ENCODE assay signal across 13 mouse cellular contexts in the genomic region with DNA sequence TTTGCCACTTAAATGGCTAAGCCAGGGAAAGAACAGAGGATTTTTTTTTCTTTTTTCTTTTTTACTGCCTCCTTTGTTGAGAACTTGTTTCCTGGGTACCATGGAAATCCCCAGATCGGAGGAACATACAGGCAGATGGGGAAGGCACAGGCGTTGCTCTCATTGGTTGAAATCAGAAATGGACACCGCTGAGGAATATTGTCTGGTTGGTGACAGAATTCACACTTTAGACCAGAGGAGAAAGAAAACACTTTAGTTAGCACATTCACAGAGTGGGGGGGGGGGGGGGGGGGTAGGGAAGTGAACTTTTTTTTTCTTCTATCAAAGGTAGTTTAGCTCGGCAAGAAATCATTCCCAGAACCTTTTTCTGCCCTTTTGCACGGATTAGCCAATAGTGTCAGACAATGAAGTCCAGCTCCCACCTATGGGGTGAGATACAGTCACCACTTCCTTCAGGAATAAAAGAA.
A peak's percentile ranks its signal among the peaks of the same experiment; 100 is the strongest.
DNase-seq lines count a peak whose midpoint lies in the region; ATAC-seq and TF ChIP-seq lines count a peak whose summit lies in the region.
"Had no signal": no experiment of that assay in that cellular context is flagged by ENCODE, and none has a peak within 500 bp of the region (broad histone marks: within the 10 kb centered on the region; RNA-seq: fewer than 3 reads in every experiment).

No protein-coding gene starts in this region.

- H3K4me2 ChIP-seq in forebrain, postnatal 0 days (ENCODE audit: low read depth): no peak overlapping the region
- H3K4me2 ChIP-seq in heart, postnatal 0 days (ENCODE audit: low read depth, low read length): peak overlapping the region; percentile 48; the same call in 1 of the 2 replicates
- no peak overlapping the region; the same call in 1 of the 2 replicates for H3K4me2 ChIP-seq in midbrain, embryonic 11.5 days
- H3K4me2 ChIP-seq in midbrain, embryonic 13.5 days (replicated peaks): no peak overlapping the region
- H3K4me2 ChIP-seq: liver, embryonic 12.5 days had no signal

- H3K27me3 ChIP-seq in forebrain, embryonic 10.5 days (ENCODE audit: poor library complexity, severe bottlenecking): no peaks in the 10 kb centered on the region
- H3K27me3 ChIP-seq in forebrain, postnatal 0 days (ENCODE audit: insufficient read depth, low read length): no peaks in the 10 kb centered on the region
- no peaks in the 10 kb centered on the region for H3K27me3 ChIP-seq in heart, postnatal 0 days (ENCODE audit: control insufficient read depth, insufficient read depth, low read length)
- no peaks in the 10 kb centered on the region for H3K27me3 ChIP-seq in midbrain, embryonic 11.5 days (ENCODE audit: control insufficient read depth, insufficient read depth, low read length)
- H3K27me3 ChIP-seq in midbrain, embryonic 13.5 days: no peaks in the 10 kb centered on the region
- H3K27me3 ChIP-seq: liver, embryonic 12.5 days had no signal

- H3K9ac ChIP-seq in forebrain, postnatal 0 days: no peak overlapping the region
- no peak overlapping the region for H3K9ac ChIP-seq in heart, postnatal 0 days (replicated peaks; ENCODE audit: low read depth, low read length)
- no peak overlapping the region for H3K9ac ChIP-seq in midbrain, embryonic 11.5 days (ENCODE audit: low read length)
- H3K9ac ChIP-seq in midbrain, embryonic 13.5 days (replicated peaks): no peak overlapping the region
- H3K9ac ChIP-seq: liver, embryonic 12.5 days had no signal

- H3K27ac ChIP-seq in forebrain, embryonic 10.5 days: peak overlapping the region; percentile 87
- no peak overlapping the region for H3K27ac ChIP-seq in forebrain, postnatal 0 days (ENCODE audit: low read depth, low read length)
- H3K27ac ChIP-seq in heart, postnatal 0 days (ENCODE audit: low read depth): peak overlapping the region; percentile 94
- peak overlapping the region; percentile 40 for H3K27ac ChIP-seq in midbrain, embryonic 11.5 days (ENCODE audit: low read depth, low read length)
- H3K27ac ChIP-seq in midbrain, embryonic 13.5 days: no peak overlapping the region
- H3K27ac ChIP-seq: liver, embryonic 12.5 days had no signal

- TF ChIP-seq EP300 in heart, postnatal 0 days (IDR thresholded peaks at IDR 0.05; ENCODE audit: low read depth): no peak

- peak; percentile 41 for DNase-seq in forebrain, embryonic 10.5 days (ENCODE audit: extremely low spot score, low spot score)
- no peak for DNase-seq in forebrain, postnatal 0 days
- DNase-seq in heart, postnatal 0 days (ENCODE audit: low spot score): no peak
- no peak for DNase-seq in heart, adult 8-10 months (ENCODE audit: low spot score)
- DNase-seq in midbrain, embryonic 11.5 days (ENCODE audit: low spot score, missing footprints): no peak
- peak; percentile 5 for DNase-seq in induced T-regulatory cell, adult 2 months (ENCODE audit: low read depth)
- no peak for DNase-seq in left cerebral cortex, adult 8-10 months (ENCODE audit: low spot score in 2 of 2)
- DNase-seq: cerebellum, postnatal 36 days; gastrocnemius, postnatal 36 days; right cerebral cortex, postnatal 4 days had no signal

- H3K4me3 ChIP-seq in forebrain, embryonic 10.5 days: peak overlapping the region; percentile 10; the same call in 1 of the 2 replicates
- no peak overlapping the region for H3K4me3 ChIP-seq in forebrain, postnatal 0 days (ENCODE audit: low read depth, low read length)
- no peak overlapping the region for H3K4me3 ChIP-seq in heart, postnatal 0 days (ENCODE audit: low read depth, low read length)
- no peak overlapping the region for H3K4me3 ChIP-seq in midbrain, embryonic 11.5 days (ENCODE audit: low read depth, low read length)
- no peak overlapping the region for H3K4me3 ChIP-seq in midbrain, embryonic 13.5 days (replicated peaks)
- H3K4me3 ChIP-seq: liver, embryonic 12.5 days had no signal

- H3K9me3 ChIP-seq in forebrain, embryonic 10.5 days: peaks cover 4% of the 10 kb centered on the region; the same call in 1 of the 2 replicates
- H3K9me3 ChIP-seq in forebrain, postnatal 0 days (ENCODE audit: low read length): no peaks in the 10 kb centered on the region
- H3K9me3 ChIP-seq in heart, postnatal 0 days (replicated peaks; ENCODE audit: control insufficient read depth, low read length): no peaks in the 10 kb centered on the region
- no peaks in the 10 kb centered on the region for H3K9me3 ChIP-seq in midbrain, embryonic 11.5 days (ENCODE audit: control insufficient read depth, low read length)
- H3K9me3 ChIP-seq in midbrain, embryonic 13.5 days: no peaks in the 10 kb centered on the region
- H3K9me3 ChIP-seq: liver, embryonic 12.5 days had no signal

- peaks cover 66% of the 10 kb centered on the region for H3K4me1 ChIP-seq in forebrain, embryonic 10.5 days
- peaks cover 8% of the 10 kb centered on the region for H3K4me1 ChIP-seq in forebrain, postnatal 0 days (ENCODE audit: insufficient read depth)
- H3K4me1 ChIP-seq in heart, postnatal 0 days (ENCODE audit: control insufficient read depth, insufficient read depth): peaks cover 22% of the 10 kb centered on the region
- H3K4me1 ChIP-seq in midbrain, embryonic 11.5 days (ENCODE audit: control insufficient read depth, insufficient read depth, low read length): peaks cover 28% of the 10 kb centered on the region
- H3K4me1 ChIP-seq in midbrain, embryonic 13.5 days (replicated peaks): peaks cover 31% of the 10 kb centered on the region
- H3K4me1 ChIP-seq: liver, embryonic 12.5 days had no signal

- 15% methylated on average over 5 of the region's 5 CpGs for WGBS in forebrain, embryonic 10.5 days
- WGBS in forebrain, postnatal 0 days: 8% methylated on average over 5 of the region's 5 CpGs
- 43% methylated on average over 5 of the region's 5 CpGs for WGBS in heart, postnatal 0 days
- 4% methylated on average over 5 of the region's 5 CpGs for WGBS in midbrain, embryonic 11.5 days
- 4% methylated on average over 5 of the region's 5 CpGs for WGBS in midbrain, embryonic 13.5 days

- H3K36me3 ChIP-seq in forebrain, embryonic 10.5 days (replicated peaks): no peaks in the 10 kb centered on the region
- no peaks in the 10 kb centered on the region for H3K36me3 ChIP-seq in forebrain, postnatal 0 days (ENCODE audit: insufficient read depth)
- no peaks in the 10 kb centered on the region for H3K36me3 ChIP-seq in heart, postnatal 0 days (replicated peaks; ENCODE audit: control insufficient read depth, insufficient read depth, low read length)
- H3K36me3 ChIP-seq in midbrain, embryonic 11.5 days (ENCODE audit: control insufficient read depth, insufficient read depth, low read length): no peaks in the 10 kb centered on the region
- H3K36me3 ChIP-seq in midbrain, embryonic 13.5 days: no peaks in the 10 kb centered on the region
- H3K36me3 ChIP-seq: liver, embryonic 12.5 days had no signal

- no peak for TF ChIP-seq CTCF in forebrain, postnatal 0 days (IDR thresholded peaks at IDR 0.05; ENCODE audit: low read depth)
- TF ChIP-seq CTCF in heart, postnatal 0 days (IDR thresholded peaks at IDR 0.05; ENCODE audit: low read depth): no peak

- ATAC-seq in forebrain, postnatal 0 days: no peak
- ATAC-seq in heart, postnatal 0 days (ENCODE audit: insufficient read depth, low read depth): no peak
- peak; percentile 63; the same call in 1 of the 2 replicates for ATAC-seq in midbrain, embryonic 11.5 days (ENCODE audit: low FRiP score)
- ATAC-seq in midbrain, embryonic 13.5 days: no peak
- ATAC-seq: inflammation-experienced regulatory T-cells, adult 6 months; liver, embryonic 12.5 days had no signal

Comparison
In these comparisons a context has a peak if more than half of its experiments do, and no peak if none do; other contexts are left out.
1. DNase-seq: peak in forebrain, embryonic 10.5 days (single experiment) and induced T-regulatory cell, adult 2 months (single experiment); none in forebrain, postnatal 0 days (single experiment), heart, postnatal 0 days (single experiment), heart, adult 8-10 months (single experiment), midbrain, embryonic 11.5 days (single experiment) and left cerebral cortex, adult 8-10 months (0 of 2).
2. H3K27ac ChIP-seq: peak in forebrain, embryonic 10.5 days (single experiment), heart, postnatal 0 days (single experiment) and midbrain, embryonic 11.5 days (single experiment); none in forebrain, postnatal 0 days (single experiment) and midbrain, embryonic 13.5 days (single experiment).